Mouse (Mus musculus) ES-E14 (cell line): ENCODE measurements around the gene Atpaf2.

ENCODE experiments used
- HCFC1 ChIP-seq: IDR thresholded peaks from 2 replicates; pipeline ENCODE4 v1.6.1; 2012; ENCODE audit warnings: low read length, inconsistent platforms, borderline replicate concordance; ENCODE audit not compliant: insufficient read depth
- ZC3H11A ChIP-seq: IDR thresholded peaks from 2 replicates; pipeline ENCODE4 v1.6.1; 2012; ENCODE audit warnings: low read depth, mild to moderate bottlenecking, inconsistent platforms, low read length, borderline replicate concordance
- ZNF384 ChIP-seq: IDR thresholded peaks from 2 replicates; pipeline ENCODE4 v1.6.1; 2012; ENCODE audit warnings: low read depth, low read length, inconsistent platforms

DNA sequence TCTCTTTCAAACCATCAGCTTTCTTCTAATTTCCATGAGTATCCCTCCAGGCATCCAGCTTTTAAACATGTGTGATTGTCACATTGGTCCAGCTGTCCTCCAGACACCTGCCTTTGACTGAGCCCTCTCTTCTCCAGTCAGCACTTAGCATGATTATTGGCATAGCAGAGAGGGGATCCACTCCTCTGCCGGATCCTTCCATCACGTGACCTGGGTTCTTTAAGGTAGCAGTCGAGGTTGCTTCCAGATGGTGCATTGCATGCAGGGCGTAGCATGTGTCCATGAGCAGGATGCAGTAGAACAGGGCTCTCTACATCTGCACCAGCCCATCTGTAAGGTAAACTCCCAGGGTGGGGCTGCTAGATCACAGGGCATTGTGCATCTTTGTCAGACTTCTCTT lies 49.3 kb downstream of the Atpaf2 start:
- TF ChIP-seq ZC3H11A (no peak), ZNF384 (no peak), HCFC1 (no peak)
